Mouse (Mus musculus) embryo, embryonic 10.5 days (tissue): ENCODE results near the gene Dmd.

Source experiments
- DNase-seq: peaks from one replicate; pipeline ENCODE4 v3.0.0-alpha.2; 2015; ENCODE audit warnings: low spot score

The Dmd gene

DNA sequence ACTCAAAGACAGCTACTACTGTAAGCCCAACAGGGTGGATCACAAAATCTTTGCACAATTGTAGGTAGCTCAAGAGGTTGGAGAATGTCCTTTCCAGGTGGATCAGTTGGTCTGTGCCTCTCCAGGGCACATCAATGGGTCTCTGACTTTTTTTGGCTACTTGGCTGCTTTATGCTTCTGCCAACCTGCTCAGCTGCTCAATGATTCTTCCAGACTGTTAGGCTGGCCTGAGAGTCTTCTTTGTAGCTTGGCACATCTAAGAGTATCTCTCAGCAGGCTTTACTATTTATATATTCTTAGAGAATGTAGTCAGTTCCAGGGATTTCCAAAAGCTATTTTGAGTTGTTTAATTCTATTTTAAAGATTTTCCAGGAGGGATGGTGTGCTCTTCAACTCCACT lies 1416.3 kb downstream of the Dmd start:
- no peak for DNase-seq

DNA sequence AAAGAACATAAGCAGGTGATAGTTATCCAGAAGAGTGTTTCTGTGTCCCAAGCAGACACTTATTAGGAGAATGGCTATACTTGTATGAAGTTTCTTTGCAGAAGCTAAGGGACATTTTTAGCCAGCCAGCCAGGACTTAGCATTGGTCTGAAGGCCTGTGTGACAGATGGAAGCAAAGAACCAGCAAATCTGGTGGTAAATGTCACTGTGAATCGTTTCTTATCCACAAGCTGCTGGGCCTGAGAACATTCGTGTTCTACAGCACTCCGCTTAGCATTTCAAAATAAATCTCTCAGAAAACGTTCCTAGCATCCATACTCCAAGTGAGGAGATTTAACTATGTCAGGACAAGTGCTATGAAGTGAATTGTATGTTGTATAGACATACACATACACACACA lies 1486.9 kb downstream of the Dmd start:
- no peak for DNase-seq

DNA sequence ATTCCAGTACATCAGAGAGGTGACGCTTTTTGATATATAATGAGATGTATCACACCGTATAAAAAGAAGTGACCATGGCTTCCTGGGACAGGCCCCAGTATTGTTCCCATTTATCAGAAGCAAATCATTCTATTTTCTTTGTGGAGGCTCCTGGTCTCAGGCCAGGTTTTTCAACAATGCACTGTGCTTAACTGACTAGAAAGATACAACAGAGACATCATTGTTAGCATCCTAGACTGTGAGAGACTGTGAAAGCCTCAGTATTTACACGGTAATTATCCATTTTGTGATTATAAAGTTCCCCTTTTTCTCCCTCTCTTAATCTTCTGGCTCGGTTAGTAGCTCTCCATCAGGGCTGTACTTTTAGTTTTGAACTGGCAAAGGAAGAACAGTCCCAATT lies 1487.9 kb downstream of the Dmd start:
- peak; percentile 0 for DNase-seq

DNA sequence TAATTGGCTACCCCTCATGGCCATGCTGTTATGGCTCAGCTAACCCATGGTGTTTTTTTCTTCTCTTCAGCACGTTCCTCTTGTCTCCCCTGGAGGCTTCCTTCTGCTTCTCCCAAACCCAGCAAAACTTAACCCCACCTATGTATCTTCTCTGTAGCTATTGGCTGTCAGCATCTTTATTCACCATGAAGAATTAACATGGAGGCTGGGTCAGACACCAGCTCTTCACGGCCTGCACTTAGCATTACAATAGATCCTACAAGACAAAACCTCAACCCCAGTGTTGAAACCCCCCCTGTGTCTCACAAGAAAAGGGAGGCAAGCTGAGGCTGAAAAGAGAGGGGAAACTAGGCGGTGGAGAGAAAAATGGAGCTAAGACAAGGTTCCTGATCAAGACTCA lies 1494.3 kb downstream of the Dmd start:
- DNase-seq = peak; percentile 5

DNA sequence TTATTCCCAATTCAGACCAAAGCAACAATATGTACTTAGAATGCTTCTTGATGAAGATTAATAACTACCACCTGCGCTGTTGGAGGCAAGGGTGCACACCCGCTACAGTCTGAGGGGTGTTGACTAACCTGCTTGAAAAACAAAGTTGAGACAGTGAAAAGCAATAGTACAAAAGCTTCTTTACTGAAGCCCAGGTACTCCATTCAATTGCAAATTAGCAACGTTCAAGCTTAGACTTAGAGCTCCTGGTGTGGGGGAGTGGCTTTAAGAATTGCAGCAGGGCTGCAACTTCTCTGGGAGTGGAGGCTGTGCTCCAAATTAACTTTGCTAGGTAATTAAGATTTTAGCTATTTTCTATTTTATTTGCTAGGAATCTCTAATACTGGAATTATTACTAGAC lies 1495.3 kb downstream of the Dmd start:
- DNase-seq = no peak

DNA sequence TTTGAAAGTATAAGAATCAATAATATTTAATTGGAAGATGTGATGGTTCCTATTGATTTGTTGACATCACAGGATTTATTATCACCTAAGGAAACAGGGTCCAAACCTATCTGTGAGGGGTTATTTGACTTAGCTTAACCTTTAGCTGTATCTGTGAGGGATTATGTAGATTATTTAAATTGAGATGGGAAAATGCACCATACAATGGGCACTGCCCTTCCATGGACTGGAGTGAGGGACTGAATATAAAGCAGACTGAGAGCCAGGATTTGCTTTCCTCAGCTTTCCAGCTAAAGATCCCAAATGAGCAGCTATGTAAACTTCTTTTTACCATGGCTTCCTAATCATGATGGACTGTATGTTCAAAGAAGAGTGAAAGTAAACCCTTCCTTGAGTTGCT lies 1496.0 kb downstream of the Dmd start:
- DNase-seq = no peak

DNA sequence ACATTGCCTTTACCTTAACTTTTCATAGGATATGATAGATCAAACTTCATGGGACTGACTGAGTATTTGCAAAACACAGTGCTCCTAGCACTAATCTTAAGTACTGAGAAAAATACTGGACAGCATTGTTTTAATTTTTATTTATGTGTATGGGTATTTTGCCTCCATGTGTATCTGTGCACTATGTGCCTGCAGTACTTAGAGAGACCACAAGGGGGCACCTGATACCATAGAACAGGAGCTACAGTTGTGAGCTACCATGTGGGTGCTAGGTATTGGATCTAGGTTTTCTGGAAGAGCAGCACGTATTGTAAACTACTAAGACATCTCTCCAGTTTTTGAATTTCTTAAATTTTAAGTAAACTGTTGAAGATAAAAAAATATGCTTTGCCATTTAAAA lies 1505.8 kb downstream of the Dmd start:
- peak; percentile 40 for DNase-seq

DNA sequence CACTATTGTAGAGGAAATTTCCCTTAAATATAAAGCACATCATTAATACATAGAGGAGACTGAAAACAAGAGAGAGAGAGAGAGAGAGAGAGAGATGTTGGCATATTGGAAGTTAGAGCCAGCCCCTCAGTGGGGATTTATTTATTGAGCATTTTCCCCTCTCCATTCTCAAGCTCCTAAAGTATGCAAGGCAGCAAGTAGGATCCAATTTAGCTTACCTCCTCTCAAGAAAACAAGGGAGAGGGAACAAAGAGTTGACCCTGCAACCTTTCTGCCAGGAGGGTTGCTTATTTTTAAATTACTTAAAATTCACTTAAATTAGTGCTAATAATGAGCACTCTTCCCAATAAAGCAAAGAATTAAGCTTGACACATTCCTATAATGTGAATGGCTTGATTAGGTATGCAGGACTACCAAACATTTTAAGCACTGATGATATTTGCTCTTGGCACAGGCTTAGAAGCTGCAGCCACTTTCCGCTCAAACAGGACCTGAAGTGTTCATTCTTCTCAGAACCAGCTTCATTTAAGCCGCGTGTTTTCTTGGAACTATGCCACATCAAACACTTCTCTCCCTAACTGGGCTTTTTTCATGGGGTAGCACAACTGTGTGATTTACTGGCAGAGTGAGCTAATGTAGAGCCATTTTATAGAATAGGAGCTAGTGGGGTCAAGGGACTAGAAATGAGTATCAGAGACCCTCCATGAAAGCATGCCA lies 1566.1 kb downstream of the Dmd start:
- peak; percentile 3 for DNase-seq

DNA sequence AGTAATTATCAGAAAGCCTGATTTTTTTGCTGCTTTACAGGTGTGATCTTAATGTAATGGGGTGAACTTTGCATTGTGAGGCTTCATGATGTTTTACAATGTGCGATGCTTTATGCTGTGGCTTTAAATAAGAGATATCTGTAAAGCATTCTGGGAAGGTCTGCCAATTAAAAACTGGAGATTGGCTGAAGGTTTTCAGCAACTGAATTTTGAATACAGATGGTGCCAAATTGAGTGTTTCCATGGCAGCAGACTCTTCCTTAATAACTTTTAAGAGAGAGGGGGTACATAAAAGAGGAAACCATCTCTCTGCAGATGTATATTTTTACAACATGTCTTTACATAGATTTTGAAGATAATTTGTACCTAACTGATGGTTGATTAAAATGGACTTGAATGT lies 1603.3 kb downstream of the Dmd start:
- no peak for DNase-seq

DNA sequence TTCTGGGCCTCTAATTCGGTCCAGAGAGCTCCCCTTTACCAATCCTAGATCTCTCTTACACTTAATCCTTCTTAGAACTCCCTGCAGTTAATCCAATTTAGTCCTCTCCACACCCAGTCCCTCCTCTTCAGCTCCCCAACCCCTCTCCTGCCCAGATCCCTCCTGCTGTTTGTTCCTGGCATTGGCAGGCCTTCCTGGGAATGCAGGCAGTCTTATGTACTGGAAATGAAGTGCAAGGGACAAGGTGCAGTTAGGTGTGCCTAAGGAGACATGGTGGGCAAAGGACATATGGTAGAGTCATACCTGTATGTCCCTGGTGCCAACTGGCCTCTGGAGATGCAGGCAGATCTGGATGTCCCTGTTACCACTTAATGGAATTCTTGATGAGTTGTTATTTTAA lies 1604.8 kb downstream of the Dmd start:
- DNase-seq = no peak

DNA sequence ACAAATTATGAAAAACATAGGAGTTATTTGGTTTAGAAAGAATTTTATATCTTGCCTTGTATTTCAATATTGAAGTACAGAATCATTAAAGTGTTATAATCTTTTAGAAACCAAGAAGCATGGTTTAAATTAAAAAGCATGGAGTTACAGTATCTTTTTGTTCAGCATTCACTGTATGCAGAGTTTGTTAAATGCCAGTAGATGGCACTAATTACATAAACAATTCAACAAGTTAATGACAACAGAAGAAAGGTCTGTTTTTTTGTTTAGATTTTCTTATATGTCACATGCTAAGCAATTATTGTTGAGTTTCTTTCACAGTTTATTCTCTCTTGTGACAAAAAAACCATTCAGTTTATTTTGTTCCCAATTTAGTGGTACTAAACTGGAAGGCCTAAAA lies 1649.8 kb downstream of the Dmd start:
- no peak for DNase-seq

DNA sequence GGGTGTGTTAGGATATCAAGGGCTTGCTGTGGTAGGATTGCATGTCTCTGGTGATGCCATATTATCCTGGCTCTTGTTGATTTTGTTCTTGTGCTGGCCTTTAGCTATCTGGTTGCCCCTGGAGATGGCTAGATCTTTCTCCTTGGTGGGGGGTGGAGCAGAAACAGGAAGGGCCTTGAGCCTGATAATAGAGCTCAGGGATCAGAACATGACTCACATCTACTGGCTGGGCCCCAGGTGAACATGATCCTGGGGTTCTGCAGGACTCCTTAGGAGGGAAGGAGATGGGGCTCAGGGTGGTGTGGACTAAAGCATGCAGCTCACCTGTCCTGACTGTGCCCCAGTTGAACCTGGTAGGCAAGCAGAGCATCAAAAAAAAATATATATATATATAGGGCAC lies 1691.8 kb downstream of the Dmd start:
- no peak for DNase-seq

DNA sequence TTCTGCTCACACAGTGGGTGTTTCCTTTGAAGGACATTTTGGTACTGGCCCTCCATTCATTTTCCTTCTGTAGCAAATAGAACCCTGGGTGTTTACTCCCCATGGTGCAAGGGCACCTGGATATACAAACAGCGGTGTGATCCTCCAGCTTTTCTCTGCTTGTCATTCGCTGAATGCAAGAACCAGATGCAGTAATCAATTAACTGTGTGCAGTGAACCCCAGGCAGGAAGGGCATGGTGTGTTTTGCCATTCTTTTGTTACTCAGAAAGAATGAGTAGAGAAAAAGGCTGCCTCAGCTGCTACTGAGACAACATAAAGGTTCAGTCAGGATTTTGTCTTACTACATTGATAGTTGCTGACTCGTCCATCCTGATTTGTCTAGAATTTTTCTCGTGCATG lies 1799.0 kb downstream of the Dmd start:
- DNase-seq = peak; percentile 51

DNA sequence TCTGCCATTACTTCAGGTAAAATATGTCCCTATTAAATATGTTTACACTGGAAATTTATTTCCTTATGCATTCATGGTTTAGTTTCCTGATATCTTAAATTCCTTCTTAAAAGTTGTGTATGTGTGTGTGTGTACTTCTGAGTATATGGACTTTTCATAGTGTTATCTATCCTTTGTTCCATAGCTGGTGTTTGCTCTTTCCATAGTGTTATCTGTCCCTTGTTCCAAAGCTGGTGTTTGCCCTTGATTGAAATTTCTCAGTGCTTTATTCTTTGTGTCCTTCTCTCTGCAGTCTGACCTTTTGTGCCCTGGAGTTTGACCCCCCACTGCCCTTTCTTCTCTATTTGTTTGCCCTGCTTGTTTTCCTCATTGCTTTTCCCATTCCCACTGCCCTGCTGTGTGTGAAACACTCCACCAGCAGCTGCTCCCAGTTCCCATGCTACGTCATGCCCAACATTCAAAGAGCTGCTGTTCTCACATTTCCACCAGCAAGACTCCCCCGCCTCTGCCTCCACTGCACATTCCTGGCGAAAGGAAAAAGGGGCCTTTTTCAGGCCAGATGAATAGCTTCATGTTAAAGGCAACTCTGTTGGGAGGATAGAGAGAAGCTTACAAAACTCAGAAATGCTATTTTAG lies 1911.5 kb downstream of the Dmd start:
- DNase-seq = peak; percentile 87

DNA sequence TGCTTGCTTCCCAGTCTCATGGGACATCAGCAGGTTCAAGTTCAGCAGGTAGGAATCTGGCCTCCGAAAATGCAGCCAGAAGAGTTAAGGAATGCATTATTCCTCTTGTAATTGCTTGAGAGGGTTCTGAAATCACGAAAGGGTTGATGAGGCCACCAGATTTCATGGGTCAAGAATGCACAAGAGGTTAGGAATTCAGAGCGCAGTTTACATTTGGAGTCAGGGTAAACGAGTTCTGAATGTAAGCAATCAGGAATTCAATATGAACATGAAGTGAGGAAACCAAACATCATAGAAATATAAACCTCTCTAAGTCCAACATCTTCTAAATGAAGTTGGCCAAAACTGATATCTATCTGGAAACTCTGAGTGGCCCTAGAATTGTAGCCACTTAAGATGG lies 1924.4 kb downstream of the Dmd start:
- no peak for DNase-seq

DNA sequence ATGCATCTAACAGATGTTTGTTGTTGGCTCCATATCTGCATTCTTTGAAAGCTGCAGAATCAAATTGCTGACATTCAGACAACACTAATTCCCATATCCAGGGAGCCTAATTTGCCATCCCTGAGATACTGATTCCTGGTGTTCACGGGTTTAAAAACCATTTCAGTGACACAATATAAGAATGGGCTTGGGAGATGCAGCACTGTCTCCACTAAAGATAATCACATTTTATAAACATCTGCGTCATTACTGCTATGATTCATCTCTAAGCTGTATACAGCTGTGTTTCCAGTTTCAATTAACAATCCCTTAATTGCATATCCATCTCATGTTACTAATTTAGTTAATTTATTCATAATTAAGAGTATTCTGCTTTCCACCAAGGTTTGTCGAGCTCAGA lies 1929.5 kb downstream of the Dmd start:
- DNase-seq = no peak

DNA sequence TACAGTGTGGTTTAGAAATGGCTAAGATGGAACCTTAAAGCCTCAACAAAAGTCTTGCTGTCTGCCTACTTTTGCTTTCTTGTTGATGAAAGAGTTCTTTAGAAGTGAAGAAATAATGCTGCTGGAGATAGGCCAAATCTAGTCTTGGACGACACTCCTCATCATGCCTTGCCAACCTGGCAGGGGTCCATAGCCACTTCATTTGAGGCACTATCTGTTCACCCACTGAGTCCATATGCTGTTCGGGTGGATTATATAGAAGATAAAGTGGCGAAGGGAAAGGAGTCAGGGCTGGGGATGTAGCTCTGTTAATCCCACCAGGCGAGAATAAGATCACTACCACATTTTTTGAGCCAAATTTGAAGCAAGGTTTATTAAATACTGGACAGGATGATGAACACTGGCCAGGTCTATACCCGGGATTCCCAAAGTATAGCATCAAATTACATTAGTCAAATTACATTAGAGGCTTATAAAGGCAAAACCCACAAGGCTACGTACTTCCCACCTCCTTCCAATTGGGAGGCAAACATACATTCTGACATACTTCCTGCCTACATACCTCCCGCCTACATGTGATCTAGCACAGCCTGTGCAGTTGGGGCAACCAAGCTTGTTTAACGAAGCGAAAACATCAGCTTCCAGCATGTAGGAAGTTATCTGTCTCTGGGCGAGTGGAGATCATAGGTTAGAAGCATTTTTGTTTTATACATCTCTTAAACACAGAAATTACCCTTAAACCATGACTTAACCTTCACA lies 1984.2 kb downstream of the Dmd start:
- no peak for DNase-seq

DNA sequence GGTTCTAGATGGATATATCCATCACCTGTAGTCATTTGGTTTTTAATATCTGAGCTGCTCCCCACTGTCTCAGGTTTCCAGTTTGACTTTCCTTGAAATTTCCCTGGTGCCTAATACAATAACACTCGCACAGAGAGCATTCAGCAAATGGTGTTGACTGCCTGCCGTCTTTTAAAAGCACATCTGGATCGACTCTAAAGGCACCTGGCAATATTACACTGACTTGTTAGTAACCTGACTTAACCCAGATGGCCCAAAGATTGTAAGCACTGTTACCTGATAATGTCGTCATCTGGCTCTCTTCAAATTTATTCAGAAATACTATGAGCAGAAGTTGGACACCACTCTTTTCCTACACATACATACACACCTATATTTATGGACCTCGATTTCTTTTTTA lies 2011.9 kb downstream of the Dmd start:
- DNase-seq = peak; percentile 32

DNA sequence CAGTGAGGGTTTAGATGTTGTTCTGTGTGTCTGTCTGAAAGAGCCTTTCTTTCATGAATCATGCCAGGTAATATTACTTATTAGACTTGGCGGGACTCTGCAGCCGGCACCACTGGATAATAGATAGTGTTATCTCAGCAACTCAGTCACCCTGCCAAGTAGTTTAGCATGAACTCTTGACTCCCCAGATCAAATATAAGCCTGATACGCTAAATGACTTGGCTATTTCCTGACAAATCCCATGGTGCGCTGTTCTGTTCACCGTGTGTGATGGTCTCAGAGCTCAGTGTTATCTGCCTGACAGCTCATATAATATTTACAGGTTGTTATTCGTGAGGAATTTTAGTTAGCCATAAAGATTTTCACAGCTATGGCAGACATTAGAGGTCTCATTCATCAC lies 2012.3 kb downstream of the Dmd start:
- DNase-seq = no peak

DNA sequence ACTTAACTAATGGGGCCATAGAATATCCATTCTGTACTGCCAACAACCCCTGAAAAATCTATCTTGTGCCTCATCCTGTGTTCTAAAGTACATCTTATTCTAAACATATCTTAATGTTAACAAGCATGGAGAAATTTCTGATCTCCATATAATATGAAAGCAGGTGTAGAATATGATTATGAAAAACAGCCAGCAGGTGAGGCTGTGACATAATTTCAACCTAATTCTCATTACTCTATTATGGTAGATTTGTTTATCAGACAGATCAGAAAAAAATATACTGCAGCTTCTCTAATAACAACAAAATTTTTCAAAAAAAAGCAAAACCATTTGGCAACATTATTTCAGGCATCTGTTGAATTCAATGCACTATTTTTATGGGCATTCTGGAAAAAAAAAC lies 2059.6 kb downstream of the Dmd start:
- DNase-seq = no peak

DNA sequence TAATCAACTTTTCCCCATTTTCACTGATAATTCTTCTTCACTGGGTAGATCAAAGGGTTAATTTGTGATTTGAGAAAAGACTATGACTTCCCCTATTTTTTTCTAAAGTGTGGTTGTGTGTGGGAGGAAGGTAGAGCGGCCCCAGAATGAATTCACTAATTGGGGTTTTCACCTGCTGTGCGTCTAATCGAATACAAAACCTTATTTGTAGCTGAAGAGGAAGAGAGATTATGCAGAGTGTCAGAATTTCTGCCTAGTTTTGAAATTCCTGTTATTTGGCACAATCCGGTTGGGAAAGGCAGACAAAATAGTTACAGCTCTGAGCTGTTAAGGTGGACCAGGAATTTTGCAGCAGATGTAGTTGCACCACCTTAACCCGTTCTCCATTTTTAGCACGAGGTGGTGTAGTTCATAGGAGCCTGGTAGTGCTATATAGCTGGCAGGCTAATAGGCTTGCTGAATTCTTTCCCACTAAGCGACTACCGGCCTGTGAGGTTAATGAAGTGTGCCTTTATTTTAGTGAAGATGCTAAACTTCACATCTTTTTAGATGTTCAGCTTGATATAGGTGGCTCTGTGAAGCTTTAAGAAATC lies 2092.9 kb downstream of the Dmd start:
- DNase-seq = peak; percentile 2

DNA sequence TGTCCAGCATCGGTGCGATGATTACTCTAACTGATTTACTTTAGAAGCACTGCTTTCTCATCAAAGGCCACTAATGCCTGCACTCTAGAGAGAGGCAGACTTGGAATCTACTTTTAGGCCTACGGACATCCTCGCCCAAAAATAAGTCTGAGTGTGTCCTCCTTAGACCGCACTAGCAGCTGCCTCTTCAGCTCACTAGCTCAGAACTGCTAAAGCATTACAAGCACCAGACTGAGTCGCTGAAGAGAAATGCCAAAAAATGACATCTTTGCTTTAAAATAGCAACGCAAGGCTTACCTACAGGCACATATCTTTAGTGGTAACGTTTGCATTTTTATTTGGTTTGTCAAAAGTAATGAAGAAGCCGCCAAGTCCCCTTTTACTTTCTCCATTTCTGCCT lies 2098.0 kb downstream of the Dmd start:
- no peak for DNase-seq
